Mouse (Mus musculus): ENCODE results near the gene Kel. TPM values are rescaled to one million over a fixed set of nuclear protein-coding genes. Genes with fewer than 3 reads are reported as not detected.

Gene Kel
- total and polyA plus RNA-seq, 2 experiments from 2014 or later: 0.22 TPM; not detected in 1

DNA sequence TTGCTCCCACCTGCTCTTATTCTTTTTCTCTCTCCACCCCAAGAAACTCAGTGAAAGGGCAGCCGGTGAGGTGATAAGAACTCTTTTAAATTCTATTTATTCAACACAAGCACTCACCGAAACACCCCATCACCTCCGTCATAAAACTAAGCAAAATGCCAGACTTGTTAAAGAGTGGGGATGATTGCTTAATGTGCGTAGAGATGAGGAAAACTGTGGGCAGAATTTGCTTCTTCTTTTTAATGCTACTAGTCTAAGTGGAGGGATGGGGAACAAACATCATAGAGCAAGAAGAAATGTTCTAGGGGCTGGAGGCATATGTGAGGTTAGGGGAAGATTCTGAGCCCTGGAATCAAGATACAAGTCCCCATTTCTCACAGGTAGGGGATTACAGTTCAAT is 61.4 kb downstream of the Kel start:
- TF ChIP-seq CTCF (IDR thresholded peaks at IDR 0.05): no peak
- no peaks in the 10 kb centered on the region for H3K27me3 ChIP-seq (ENCODE audit: insufficient read depth, low read length)
- H3K4me1 ChIP-seq (ENCODE audit: insufficient read depth, low read length): no peaks in the 10 kb centered on the region
- no peak overlapping the region for H3K4me3 ChIP-seq (ENCODE audit: low read depth, low read length)
- H3K27ac ChIP-seq (ENCODE audit: low read depth, low read length): no peak overlapping the region
- DNase-seq (ENCODE audit: low spot score) (no peak), ATAC-seq (ENCODE audit: low FRiP score) (no peak)
- 93% methylated on average over 4 of the region's 4 CpGs for WGBS
- H3K36me3 ChIP-seq (ENCODE audit: insufficient read depth, low read length): no peaks in the 10 kb centered on the region
- H3K9ac ChIP-seq (replicated peaks; ENCODE audit: low read length, poor library complexity, severe bottlenecking): no peak overlapping the region
- no peaks in the 10 kb centered on the region for H3K9me3 ChIP-seq (ENCODE audit: low read length)
- H3K4me2 ChIP-seq (ENCODE audit: low read depth, low read length, poor library complexity, severe bottlenecking): no peak overlapping the region

DNA sequence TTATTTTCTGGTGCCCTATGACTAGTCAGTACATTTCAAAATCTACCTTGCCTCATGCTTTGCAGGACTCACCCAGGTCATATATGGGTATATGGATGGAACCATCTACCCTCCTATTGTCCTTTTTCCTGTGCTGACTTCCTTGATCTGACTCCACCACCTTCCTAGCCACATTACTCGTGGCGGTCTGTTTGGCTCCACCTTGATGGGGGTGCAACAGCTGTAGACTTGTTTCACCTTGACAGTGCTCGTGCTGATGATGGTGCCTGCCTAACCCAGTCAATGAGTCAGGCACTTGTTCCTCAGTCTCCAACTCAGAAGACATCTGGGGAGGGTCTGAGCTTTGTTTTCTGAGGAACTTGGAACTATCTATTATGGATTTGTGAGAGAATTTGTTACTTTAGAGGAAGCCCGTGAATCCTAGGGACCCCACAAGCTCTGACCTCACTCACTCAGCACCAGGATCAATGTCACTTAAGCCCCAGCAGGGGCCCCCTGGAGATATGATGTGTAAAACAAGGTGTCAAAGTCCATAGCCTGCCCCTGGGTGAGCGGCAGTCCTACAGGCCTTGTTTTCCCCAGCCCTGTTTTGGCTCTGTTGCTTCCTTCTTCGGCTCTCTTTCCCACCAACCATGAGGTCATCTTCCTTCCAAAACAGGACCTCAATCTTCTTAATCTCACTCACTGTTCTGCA is 62.8 kb downstream of the Kel start:
- no peak for DNase-seq (ENCODE audit: low spot score)
- Histone ChIP-seq H3K9me3 (ENCODE audit: low read length) (no peaks in the 10 kb centered on the region), H3K4me2 (ENCODE audit: low read depth, low read length, poor library complexity, severe bottlenecking) (no peak overlapping the region), H3K27me3 (ENCODE audit: insufficient read depth, low read length) (no peaks in the 10 kb centered on the region), H3K4me3 (ENCODE audit: low read depth, low read length) (no peak overlapping the region), H3K36me3 (ENCODE audit: insufficient read depth, low read length) (no peaks in the 10 kb centered on the region), H3K27ac (ENCODE audit: low read depth, low read length) (no peak overlapping the region), H3K4me1 (ENCODE audit: insufficient read depth, low read length) (no peaks in the 10 kb centered on the region), H3K9ac (replicated peaks; ENCODE audit: low read length, poor library complexity, severe bottlenecking) (no peak overlapping the region)
- WGBS: 79% methylated on average over 6 of the region's 6 CpGs
- ATAC-seq (ENCODE audit: low FRiP score): no peak
- TF ChIP-seq CTCF (IDR thresholded peaks at IDR 0.05): no peak

DNA sequence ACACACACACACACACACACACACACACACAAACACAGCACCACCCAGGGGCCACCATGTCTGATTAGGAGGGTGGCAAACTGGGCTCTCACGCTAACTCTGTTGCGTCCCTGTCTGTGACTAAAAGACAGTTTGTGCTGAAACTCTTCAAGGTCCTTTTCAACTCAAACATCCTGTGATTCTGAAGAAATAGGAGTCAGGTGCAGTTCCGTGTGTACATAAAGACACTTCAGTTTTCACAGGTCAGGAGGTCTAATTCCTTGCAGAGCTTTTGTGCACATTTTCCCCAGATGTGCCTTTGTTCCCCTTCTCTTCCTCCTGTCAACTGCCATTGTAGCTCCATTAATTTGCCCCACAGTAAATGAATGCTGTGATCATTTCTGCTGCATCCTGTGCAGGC is 63.7 kb downstream of the Kel start:
- Histone ChIP-seq H3K4me2 (ENCODE audit: low read depth, low read length, poor library complexity, severe bottlenecking) (no peak overlapping the region), H3K36me3 (ENCODE audit: insufficient read depth, low read length) (no peaks in the 10 kb centered on the region), H3K27ac (ENCODE audit: low read depth, low read length) (no peak overlapping the region), H3K9ac (replicated peaks; ENCODE audit: low read length, poor library complexity, severe bottlenecking) (no peak overlapping the region), H3K9me3 (ENCODE audit: low read length) (no peaks in the 10 kb centered on the region), H3K4me1 (ENCODE audit: insufficient read depth, low read length) (no peaks in the 10 kb centered on the region), H3K27me3 (ENCODE audit: insufficient read depth, low read length) (no peaks in the 10 kb centered on the region), H3K4me3 (ENCODE audit: low read depth, low read length) (no peak overlapping the region)
- DNase-seq (ENCODE audit: low spot score): no peak
- WGBS: 68% methylated on average over 3 of the region's 3 CpGs
- no peak for ATAC-seq (ENCODE audit: low FRiP score)
- TF ChIP-seq CTCF (IDR thresholded peaks at IDR 0.05): no peak

DNA sequence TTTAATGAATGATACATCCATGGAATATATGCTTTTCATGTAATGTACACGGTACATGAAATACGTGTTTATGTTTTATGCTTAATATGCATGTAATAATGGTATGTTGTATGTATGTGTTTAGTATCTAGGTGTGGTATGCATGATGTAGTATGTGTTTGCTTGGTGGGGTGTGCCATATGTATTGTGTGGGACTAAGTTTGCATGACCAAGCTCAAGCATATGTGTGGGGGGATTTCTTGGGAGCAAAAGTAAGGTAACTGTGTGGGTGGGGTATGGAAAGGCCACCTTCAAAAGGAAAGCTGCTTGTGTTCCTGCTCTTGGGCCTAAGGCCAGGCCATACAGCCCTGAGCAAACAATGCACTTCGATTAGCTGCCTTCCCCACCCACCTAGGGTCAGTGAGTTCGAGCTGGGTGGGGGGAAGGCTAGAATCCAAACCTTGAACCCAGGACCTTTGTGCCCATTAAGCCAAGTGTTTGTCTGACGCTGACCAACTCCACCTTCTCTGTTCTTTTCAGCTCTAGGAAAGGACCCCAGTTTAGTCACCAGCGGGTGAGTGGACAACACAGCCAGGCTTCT is 66.1 kb downstream of the Kel start:
- no peaks in the 10 kb centered on the region for H3K4me1 ChIP-seq (ENCODE audit: insufficient read depth, low read length)
- no peaks in the 10 kb centered on the region for H3K36me3 ChIP-seq (ENCODE audit: insufficient read depth, low read length)
- no peak overlapping the region for H3K9ac ChIP-seq (replicated peaks; ENCODE audit: low read length, poor library complexity, severe bottlenecking)
- 78% methylated on average over 6 of the region's 6 CpGs for WGBS
- no peak overlapping the region for H3K27ac ChIP-seq (ENCODE audit: low read depth, low read length)
- DNase-seq (ENCODE audit: low spot score): no peak
- no peaks in the 10 kb centered on the region for H3K9me3 ChIP-seq (ENCODE audit: low read length)
- H3K4me2 ChIP-seq (ENCODE audit: low read depth, low read length, poor library complexity, severe bottlenecking): no peak overlapping the region
- no peak for ATAC-seq (ENCODE audit: low FRiP score)
- no peaks in the 10 kb centered on the region for H3K27me3 ChIP-seq (ENCODE audit: insufficient read depth, low read length)
- no peak overlapping the region for H3K4me3 ChIP-seq (ENCODE audit: low read depth, low read length)
- TF ChIP-seq CTCF (IDR thresholded peaks at IDR 0.05): no peak

DNA sequence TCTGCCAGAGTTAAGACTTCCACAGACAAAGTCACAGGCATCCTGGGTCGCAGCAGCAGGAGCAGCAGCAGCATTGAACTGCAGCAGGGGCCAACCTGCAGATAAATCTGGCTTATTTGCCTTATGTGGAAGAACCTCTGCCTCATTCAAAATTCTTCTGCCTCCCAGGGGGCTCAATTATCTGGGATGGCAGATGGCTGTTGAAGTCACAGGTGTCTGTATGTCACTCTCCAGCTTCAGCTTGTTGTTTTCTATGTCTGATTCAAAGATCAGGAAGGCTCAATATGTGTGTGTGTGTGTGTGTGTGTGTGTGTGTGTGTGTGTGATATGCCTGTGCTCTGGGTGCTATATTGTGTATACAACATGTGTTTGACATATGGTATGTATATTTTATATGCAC is 66.7 kb downstream of the Kel start:
- Histone ChIP-seq H3K36me3 (ENCODE audit: insufficient read depth, low read length) (no peaks in the 10 kb centered on the region), H3K27ac (ENCODE audit: low read depth, low read length) (no peak overlapping the region), H3K9ac (replicated peaks; ENCODE audit: low read length, poor library complexity, severe bottlenecking) (no peak overlapping the region), H3K9me3 (ENCODE audit: low read length) (no peaks in the 10 kb centered on the region), H3K4me2 (ENCODE audit: low read depth, low read length, poor library complexity, severe bottlenecking) (no peak overlapping the region), H3K4me3 (ENCODE audit: low read depth, low read length) (no peak overlapping the region), H3K4me1 (ENCODE audit: insufficient read depth, low read length) (no peaks in the 10 kb centered on the region), H3K27me3 (ENCODE audit: insufficient read depth, low read length) (no peaks in the 10 kb centered on the region)
- DNase-seq (ENCODE audit: low spot score) (peak; percentile 5), ATAC-seq (ENCODE audit: low FRiP score) (no peak)
- TF ChIP-seq CTCF (IDR thresholded peaks at IDR 0.05): no peak
- 23% methylated on average over 1 of the region's 1 CpGs for WGBS

Other genes with a start within 250 kb of the Kel start
- gene Prss1, start 245.4 kb downstream of the Kel start, total RNA-seq (2014; rRNA removed): not detected in 2 replicates
- gene Prss1, start 245.4 kb downstream of the Kel start, polyA plus RNA-seq (2015; fragmentation: Nextera tagmentation; extraction: Ambion mirVana): not detected in 2 replicates
- not detected in 2 replicates for gene Prss2, start 182.6 kb downstream of the Kel start, total RNA-seq (2014; rRNA removed)
- gene Prss2, start 182.6 kb downstream of the Kel start, polyA plus RNA-seq (2015; fragmentation: Nextera tagmentation; extraction: Ambion mirVana): not detected in 2 replicates
- gene Ephb6, start 98.9 kb downstream of the Kel start, total RNA-seq (2014; rRNA removed): 60.1 and 70.3 TPM in 2 replicates
- 32.0 and 39.1 TPM in 2 replicates for gene Ephb6, start 98.9 kb downstream of the Kel start, polyA plus RNA-seq (2015; fragmentation: Nextera tagmentation; extraction: Ambion mirVana)
- gene Trpv6, start 67.9 kb downstream of the Kel start, total RNA-seq (2014; rRNA removed): 0.33 TPM in 1 of 2 replicates, not detected in the other
- 0.78 and 0.80 TPM in 2 replicates for gene Trpv6, start 67.9 kb downstream of the Kel start, polyA plus RNA-seq (2015; fragmentation: Nextera tagmentation; extraction: Ambion mirVana)
- not detected in 2 replicates for gene Trpv5, start 23.6 kb downstream of the Kel start, total RNA-seq (2014; rRNA removed)
- not detected in 2 replicates for gene Trpv5, start 23.6 kb downstream of the Kel start, polyA plus RNA-seq (2015; fragmentation: Nextera tagmentation; extraction: Ambion mirVana)
- not detected in 2 replicates for gene Llcfc1, start 19.9 kb downstream of the Kel start, total RNA-seq (2014; rRNA removed)
- gene Llcfc1, start 19.9 kb downstream of the Kel start, polyA plus RNA-seq (2015; fragmentation: Nextera tagmentation; extraction: Ambion mirVana): not detected in 2 replicates
- not detected in 2 replicates for gene Olfr459, start 70.8 kb upstream of the Kel start, total RNA-seq (2014; rRNA removed)
- gene Olfr459, start 70.8 kb upstream of the Kel start, polyA plus RNA-seq (2015; fragmentation: Nextera tagmentation; extraction: Ambion mirVana): not detected in 2 replicates
- not detected in 2 replicates for gene Pip, start 143.2 kb upstream of the Kel start, total RNA-seq (2014; rRNA removed)
- gene Pip, start 143.2 kb upstream of the Kel start, polyA plus RNA-seq (2015; fragmentation: Nextera tagmentation; extraction: Ambion mirVana): not detected in 2 replicates
- gene Sval2, start 148.7 kb upstream of the Kel start, total RNA-seq (2014; rRNA removed): not detected in 2 replicates
- not detected in 2 replicates for gene Sval2, start 148.7 kb upstream of the Kel start, polyA plus RNA-seq (2015; fragmentation: Nextera tagmentation; extraction: Ambion mirVana)
- not detected in 2 replicates for gene Sval1, start 247.3 kb upstream of the Kel start, total RNA-seq (2014; rRNA removed)
- not detected in 2 replicates for gene Sval1, start 247.3 kb upstream of the Kel start, polyA plus RNA-seq (2015; fragmentation: Nextera tagmentation; extraction: Ambion mirVana)

All from midbrain, postnatal 0 days (tissue).